22 mouse cellular contexts compared by ENCODE assay signal in the genomic region with DNA sequence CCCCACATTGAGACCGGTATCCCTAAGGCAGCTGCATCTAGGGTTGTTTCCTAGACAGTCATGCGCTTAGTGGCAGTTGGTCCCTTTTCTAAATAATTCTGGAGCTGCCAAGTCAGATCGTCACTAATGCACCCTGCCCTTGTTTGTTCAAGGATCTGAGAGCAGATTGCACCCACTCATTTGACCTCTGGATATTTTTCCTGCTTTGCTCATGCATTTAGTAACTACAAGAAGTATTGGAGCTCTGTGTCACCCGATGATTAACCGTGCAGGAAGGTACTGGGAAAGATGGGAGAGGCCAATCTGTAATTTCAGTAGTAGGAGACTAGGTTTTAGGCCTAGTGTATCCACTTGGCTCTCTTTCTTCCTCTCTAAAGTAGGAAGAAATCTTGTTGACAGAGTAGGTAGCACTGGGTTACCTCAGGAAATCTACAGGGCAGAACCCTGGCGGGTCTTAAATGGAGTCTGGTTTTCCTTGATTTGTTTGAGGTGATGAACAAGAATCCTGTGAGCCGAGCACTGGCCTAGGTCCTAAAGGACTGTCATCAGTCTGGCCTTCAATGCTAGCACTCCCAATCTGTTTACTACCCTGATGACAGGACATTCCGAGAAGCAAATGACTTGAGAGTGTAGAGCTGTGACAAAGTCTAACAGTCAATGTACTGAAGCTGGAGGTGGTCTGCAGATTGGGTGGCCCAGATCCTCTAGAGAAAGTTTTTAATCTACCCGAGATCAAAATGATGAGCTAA. TPM values are rescaled to one million over a fixed set of nuclear protein-coding genes. Genes with fewer than 3 reads are reported as not detected.
DNase-seq lines count a peak whose midpoint lies in the region; ATAC-seq lines count a peak whose summit lies in the region.
"Had no signal": no experiment of that assay in that cellular context is flagged by ENCODE, and none has a peak within 500 bp of the region (broad histone marks: within the 10 kb centered on the region; RNA-seq: fewer than 3 reads in every experiment).

No protein-coding gene starts in this region.

- H3K4me1 ChIP-seq in liver, embryonic 13.5 days (replicated peaks), result peaks cover 16% of the 10 kb centered on the region

- 0 out of 2 replicates have a peak, but pooled peaks have one; percentile 22 for ATAC-seq in liver, embryonic 13.5 days (ENCODE audit: low read depth)

- H3K4me3 ChIP-seq in liver, embryonic 13.5 days (replicated peaks), result no peak overlapping the region
- H3K4me3 ChIP-seq: heart, adult 2 months; megakaryocyte, embryonic 14.5 days had no signal

- peak; percentile 20 to 23 for DNase-seq in urinary bladder, postnatal 36 days (ENCODE audit: low spot score in 2 of 2)
- DNase-seq in urinary bladder, postnatal 4 days (ENCODE audit: low spot score in 2 of 2), result no peak
- DNase-seq in adrenal gland, postnatal 36 days, result peak; percentile 14 to 34
- no peak for DNase-seq in liver, embryonic 13.5 days
- peak; percentile 47 for DNase-seq in yolk sac, embryonic 10.5 days (ENCODE audit: low spot score)
- no peak for DNase-seq in kidney, adult 9 months
- DNase-seq in gastrocnemius, adult 18-20 months (ENCODE audit: low spot score), result no peak
- no peak for DNase-seq in heart, adult 18-20 months
- DNase-seq: cerebellum, postnatal 25 days; heart, adult 2 months; kidney, adult 11 months; kidney, postnatal 36 days; layer of hippocampus, postnatal 36 days; retina, postnatal 1 day had no signal

- WGBS in liver, embryonic 13.5 days (ENCODE audit: insufficient replicate concordance), result 64% methylated on average over 9 of the region's 9 CpGs

- peak overlapping the region; percentile 80; the same call in 1 of the 2 replicates for H3K4me2 ChIP-seq in liver, embryonic 13.5 days
- H3K4me2 ChIP-seq: hindbrain, embryonic 12.5 days had no signal

- H3K27me3 ChIP-seq in liver, embryonic 13.5 days, result peaks cover 34% of the 10 kb centered on the region

- no peak overlapping the region for H3K9ac ChIP-seq in liver, embryonic 13.5 days
- H3K9ac ChIP-seq: hindbrain, embryonic 12.5 days; neural tube, embryonic 13.5 days had no signal

- no peaks in the 10 kb centered on the region for H3K9me3 ChIP-seq in liver, embryonic 13.5 days (replicated peaks)
- H3K9me3 ChIP-seq: hindbrain, embryonic 12.5 days; neural tube, embryonic 13.5 days had no signal

- H3K27ac ChIP-seq in liver, embryonic 13.5 days, result no peak overlapping the region
- H3K27ac ChIP-seq: heart, adult 2 months; hindbrain, embryonic 12.5 days; neural tube, embryonic 13.5 days had no signal

- no peaks in the 10 kb centered on the region for H3K36me3 ChIP-seq in liver, embryonic 13.5 days
- H3K36me3 ChIP-seq: hindbrain, embryonic 12.5 days; neural tube, embryonic 13.5 days had no signal

RNA-seq across cellular contexts. Expression of a gene that starts 1.6 kb away (rescaled TPM):
- total RNA-seq in adrenal gland, postnatal 36 days (2021), result under 1 TPM; 0.53 to 0.79 TPM
- polyA plus RNA-seq in liver, embryonic 13.5 days (2015; fragmentation: Nextera tagmentation; extraction: Ambion mirVana), result 6.4 and 7.1 TPM in 2 replicates
- total RNA-seq in gastrocnemius, adult 18-20 months (2021), result under 1 TPM in 1 of 2 experiments, not detected in 1; 0.05 TPM
- not detected for total RNA-seq in heart, adult 18-20 months (2021)
- total RNA-seq: heart, adult 2 months; layer of hippocampus, postnatal 36 days had no signal
- polyA plus RNA-seq: heart, adult 2 months; heart, postnatal 0 days had no signal

RNA-seq across cellular contexts. Expression of a gene that starts 5.1 kb away (rescaled TPM):
- total RNA-seq in adrenal gland, postnatal 36 days (2021), result not detected
- not detected in 2 replicates for polyA plus RNA-seq in liver, embryonic 13.5 days (2015; fragmentation: Nextera tagmentation; extraction: Ambion mirVana)
- not detected for total RNA-seq in gastrocnemius, adult 18-20 months (2021)
- under 1 TPM in 1 of 2 experiments, not detected in 1; 0.18 TPM for total RNA-seq in heart, adult 18-20 months (2021)
- total RNA-seq: adrenal gland, adult 18-20 months; heart, adult 2 months; layer of hippocampus, postnatal 36 days had no signal
- polyA plus RNA-seq: frontal cortex, adult 2 months; heart, adult 2 months; heart, postnatal 0 days; hindbrain, embryonic 12.5 days; limb, embryonic 11.5 days; lung, embryonic 16.5 days; neural tube, embryonic 13.5 days had no signal

Comparison
In these comparisons a context has a peak if more than half of its experiments do, and no peak if none do; other contexts are left out.
1. DNase-seq: peak in urinary bladder, postnatal 36 days (2 of 2), adrenal gland, postnatal 36 days (2 of 2) and yolk sac, embryonic 10.5 days (single experiment); none in urinary bladder, postnatal 4 days (0 of 2), liver, embryonic 13.5 days (single experiment), kidney, adult 9 months (single experiment), gastrocnemius, adult 18-20 months (single experiment) and heart, adult 18-20 months (0 of 2).